ENCODE assay signal across 15 mouse cellular contexts in the genomic region with DNA sequence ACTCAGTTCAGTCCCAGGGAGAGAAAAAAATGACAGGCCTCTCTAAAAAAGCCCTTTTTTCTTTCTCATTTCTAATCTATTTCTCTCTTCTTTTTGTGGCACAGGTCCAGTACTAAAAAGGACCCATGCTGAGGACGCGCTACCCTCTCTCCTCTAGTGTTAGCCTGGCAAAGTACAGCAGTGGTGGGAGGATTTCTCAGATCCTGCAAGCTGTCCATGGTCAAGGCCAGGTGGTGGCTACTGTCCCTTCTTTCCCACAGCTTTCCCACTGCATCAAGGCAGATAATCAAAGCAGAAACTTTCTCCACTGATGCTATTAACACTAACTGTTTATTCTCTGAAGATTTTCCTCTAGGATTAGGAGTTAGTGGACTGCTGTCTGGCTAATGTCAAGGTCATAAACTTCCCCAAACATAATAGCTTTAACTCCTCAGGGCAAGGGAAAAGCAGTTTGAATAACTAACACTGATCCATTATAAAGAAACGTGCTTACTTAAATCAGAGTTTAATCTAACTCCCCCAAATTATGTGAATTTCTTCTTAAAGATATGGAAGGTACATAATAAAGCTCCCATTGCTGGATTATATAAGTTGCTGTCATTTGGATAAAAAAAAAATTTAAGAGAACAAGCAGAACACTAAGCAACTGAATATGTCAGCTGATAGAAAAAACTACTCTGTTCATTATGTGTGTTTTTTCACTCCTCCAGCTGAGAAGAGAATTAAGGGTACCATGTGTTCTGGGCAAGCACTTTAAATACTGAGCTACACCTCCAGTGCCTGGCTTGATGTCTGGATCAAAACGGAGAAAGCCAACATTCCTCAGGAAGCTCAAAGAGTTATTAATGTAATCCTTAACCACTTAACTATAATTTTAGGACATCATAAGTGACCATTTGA. TPM values are rescaled to one million over a fixed set of nuclear protein-coding genes. Genes with fewer than 3 reads are reported as not detected.
DNase-seq lines count a peak whose midpoint lies in the region.
"Had no signal": no experiment of that assay in that cellular context is flagged by ENCODE, and none has a peak within 500 bp of the region (broad histone marks: within the 10 kb centered on the region; RNA-seq: fewer than 3 reads in every experiment).

No protein-coding gene starts in this region.

- DNase-seq in adrenal gland, adult (ENCODE audit: inconsistent age in 2 of 2, low spot score in 1 of 2), result peak; percentile 56 to 81
- DNase-seq in adrenal gland, postnatal 10 days, result no peak
- DNase-seq in kidney, adult 9 months, result peak; percentile 20
- no peak for DNase-seq in kidney, adult 11 months
- peak; percentile 55 for DNase-seq in ovary, adult 18-20 months (ENCODE audit: low spot score)
- no peak for DNase-seq in ovary, postnatal 10 days (ENCODE audit: low spot score)
- peak; percentile 78 for DNase-seq in testis, postnatal 14 days (ENCODE audit: low spot score)
- DNase-seq: cerebellum, adult 11 months; cerebellum, adult 9-11 months; gastrocnemius, postnatal 25 days; heart, adult 18-20 months; heart, postnatal 10 days; kidney, postnatal 10 days; liver, embryonic 13.5 days; thymus, postnatal 14 days had no signal

RNA-seq across cellular contexts. Expression of gene Arl6ip1, which starts 5.7 kb away (rescaled TPM):
- 100 to 1,000 TPM; 148 to 152 TPM for total RNA-seq in adrenal gland, postnatal 10 days (2021)

RNA-seq across cellular contexts. Expression of gene Rps15a, which starts 7.8 kb away (rescaled TPM):
- total RNA-seq in adrenal gland, postnatal 10 days (2021), result 100 to 1,000 TPM; 881 to 957 TPM

Comparison
In these comparisons a context has a peak if more than half of its experiments do, and no peak if none do; other contexts are left out.
1. DNase-seq: peak in adrenal gland, adult (2 of 2), kidney, adult 9 months (single experiment), ovary, adult 18-20 months (single experiment) and testis, postnatal 14 days (single experiment); none in adrenal gland, postnatal 10 days (single experiment), kidney, adult 11 months (single experiment) and ovary, postnatal 10 days (single experiment).